Mouse (Mus musculus) duodenum, adult 2 months (tissue): Measurements from ENCODE around the gene Lbhd1. TPM values are rescaled to one million over a fixed set of nuclear protein-coding genes. Genes with fewer than 3 reads are reported as not detected.

ENCODE experiments used
- polyA plus RNA-seq: library from polyadenylated mRNA; depleted of rRNA; stranded (reverse); fragments of >200 nt; gene quantifications from 2 replicates; pipeline ENCODE4 v1.2.3, GENCODE M21; 2012; ENCODE audit warnings: low replicate concordance; rRNA removed

The Lbhd1 gene
- polyA plus RNA-seq: 0.25 and 0.41 TPM in 2 replicates

GRCm38 (mm10) chr19:8883616-8884015 lies at the start of gene Lbhd1, which contains the start of gene Gm49403:
Gene Lbhd1, plus strand, starts transcription at chr19:8883732.
Gene Gm49403, plus strand, starts transcription at chr19:8883930.

GRCm38 (mm10) chr19:8837251-8837791 lies 46.2 kb upstream of the Lbhd1 start, which contains the start of gene Bscl2:
Gene Bscl2, plus strand, starts transcription at chr19:8837467.

GRCm38 (mm10) chr19:8839103-8839907 lies 44.2 kb upstream of the Lbhd1 start, which contains the start of gene Gng3:
Gene Gng3, minus strand, starts transcription at chr19:8839194.

GRCm38 (mm10) chr19:8850402-8850901 lies 33.1 kb upstream of the Lbhd1 start, which contains the start of gene Lrrn4cl:
Gene Lrrn4cl, plus strand, starts transcription at chr19:8850768.

GRCm38 (mm10) chr19:8871267-8872186 lies 12.0 kb upstream of the Lbhd1 start, which contains the start of gene Ubxn1:
Gene Ubxn1, plus strand, starts transcription at chr19:8871496.

GRCm38 (mm10) chr19:8880311-8881033 lies 3.1 kb upstream of the Lbhd1 start, which contains the start of gene Uqcc3:
Gene Uqcc3, minus strand, starts transcription at chr19:8880923.

GRCm38 (mm10) chr19:8888511-8889385 lies 5.2 kb downstream of the Lbhd1 start, which contains the start of the genes 1810009A15Rik and Gm49416:
Gene 1810009A15Rik, plus strand, starts transcription at chr19:8888853.
Gene Gm49416, plus strand, starts transcription at chr19:8888926.

GRCm38 (mm10) chr19:8892829-8893766 lies 9.6 kb downstream of the Lbhd1 start, which contains the start of gene Ints5:
Gene Ints5, plus strand, starts transcription at chr19:8893005.

GRCm38 (mm10) chr19:8897865-8898495 lies 14.4 kb downstream of the Lbhd1 start, which contains the start of gene Ganab:
Gene Ganab, plus strand, starts transcription at chr19:8898071.

GRCm38 (mm10) chr19:8920073-8920736 lies 36.7 kb downstream of the Lbhd1 start, which contains the start of gene B3gat3:
Gene B3gat3, plus strand, starts transcription at chr19:8920374.

GRCm38 (mm10) chr19:8929224-8930088 lies 45.9 kb downstream of the Lbhd1 start, which contains the start of the genes Rom1 and Eml3:
Gene Rom1, minus strand, starts transcription at chr19:8929356.
Gene Eml3, plus strand, starts transcription at chr19:8929552.

GRCm38 (mm10) chr19:8941515-8942217 lies 58.1 kb downstream of the Lbhd1 start, which contains the start of gene Mta2:
Gene Mta2, plus strand, starts transcription at chr19:8941875.

